Mouse (Mus musculus) C2C12 (cell line): ENCODE results near the gene Dhx37.

Experiments used
- CEBPB ChIP-seq: IDR thresholded peaks from one replicate; pipeline ENCODE4 v1.6.1; 2011; ENCODE audit warnings: low read depth, mild to moderate bottlenecking, control low read depth, moderate library complexity
- CTCF ChIP-seq: IDR thresholded peaks from one replicate; pipeline ENCODE4 v1.5.1; 2011; ENCODE audit not compliant: control insufficient read depth, insufficient read depth, insufficient read length
- FOSL1 ChIP-seq: IDR thresholded peaks from one replicate; pipeline ENCODE4 v1.8.0; 2011; ENCODE audit warnings: mild to moderate bottlenecking, low read length; ENCODE audit not compliant: poor library complexity, insufficient read depth, severe bottlenecking
- MAX ChIP-seq: IDR thresholded peaks from one replicate; pipeline ENCODE4 v1.6.1; 2011; ENCODE audit warnings: mild to moderate bottlenecking, control low read depth
- MYOD1 ChIP-seq: IDR thresholded peaks from one replicate; pipeline ENCODE4 v1.6.1; 2011; ENCODE audit warnings: low read depth; ENCODE audit not compliant: control insufficient read depth, insufficient read length
- MYOG ChIP-seq: IDR thresholded peaks from one replicate; pipeline ENCODE4 v1.6.1; 2011; ENCODE audit not compliant: control insufficient read depth, insufficient read length; ENCODE audit errors: extremely low read depth
- USF1 ChIP-seq: IDR thresholded peaks from one replicate; pipeline ENCODE4 v1.6.1; 2011; ENCODE audit warnings: low read depth, mild to moderate bottlenecking, control low read depth, moderate library complexity

- TF ChIP-seq CTCF (no peak), FOSL1 (no peak), CEBPB (no peak), MYOG (no peak), MYOD1 (no peak), USF1 (no peak), MAX (no peak)
These were observed 58.0 kb downstream of the Dhx37 start for GRCm38 (mm10) chr5:125375871-125376270.
